Mouse (Mus musculus) midbrain, embryonic 16.5 days (tissue): Measurements from ENCODE around the gene Vwc2l. TPM values are rescaled to one million over a fixed set of nuclear protein-coding genes. Genes with fewer than 3 reads are reported as not detected.

ENCODE experiments used
- ATAC-seq: fragments of 200-750 bp; cut with Nextera tagmentation; 2 replicates; pipeline ENCODE4 v1.8.0; 2017; ENCODE audit warnings: moderate TSS enrichment
- H3K27ac ChIP-seq: fragments of 300-500 bp; sonication (generic); 2 replicates; pipeline ENCODE4 v1.5.1; 2014; ENCODE audit warnings: mild to moderate bottlenecking, low read length, mixed read lengths
- H3K27me3 ChIP-seq: fragments of 300-500 bp; sonication (generic); 2 replicates; pipeline ENCODE4 v1.6.1; 2014; ENCODE audit warnings: low read depth, low read length, mixed read lengths; ENCODE audit not compliant: control insufficient read depth, insufficient read depth
- H3K36me3 ChIP-seq: fragments of 300-500 bp; sonication (generic); 2 replicates; pipeline ENCODE4 v1.6.1; 2014; ENCODE audit warnings: mild to moderate bottlenecking, low read length, moderate library complexity, mixed read lengths; ENCODE audit not compliant: control insufficient read depth, insufficient read depth
- H3K4me1 ChIP-seq: fragments of 300-500 bp; sonication (generic); 2 replicates; pipeline ENCODE4 v1.6.1; 2014; ENCODE audit warnings: mild to moderate bottlenecking, low read length, mixed read lengths; ENCODE audit not compliant: control insufficient read depth, insufficient read depth
- H3K4me2 ChIP-seq: fragments of 300-500 bp; sonication (generic); 2 replicates; pipeline ENCODE4 v1.6.1; 2014; ENCODE audit warnings: mild to moderate bottlenecking, low read length, mixed read lengths
- H3K4me3 ChIP-seq: fragments of 300-500 bp; sonication (generic); 2 replicates; pipeline ENCODE4 v1.5.1; 2014; ENCODE audit warnings: low read depth, mild to moderate bottlenecking, low read length, moderate library complexity, mixed read lengths
- H3K9ac ChIP-seq: fragments of 300-500 bp; sonication (generic); 2 replicates; pipeline ENCODE4 v1.6.1; 2014; ENCODE audit warnings: low read depth, low read length, mixed read lengths
- H3K9me3 ChIP-seq: fragments of 300-500 bp; sonication (generic); replicated peaks from 2 replicates; pipeline ENCODE4 v1.6.1; 2014; ENCODE audit warnings: mild to moderate bottlenecking, low read length, mixed read lengths; ENCODE audit not compliant: control insufficient read depth, poor library complexity, severe bottlenecking
- WGBS: fragments of 180-500 bp; shearing (Covaris S2); extraction: QIAGEN DNeasy Blood & Tissue Kit; methylation state at CpG from one replicate; pipeline ENCODE4 v1.1.7; 2014; 5-methylcytosine and 5-hydroxymethylcytosine counted together
- polyA plus RNA-seq: library from polyadenylated mRNA; unstranded; fragments of >200 nt; fragmentation: Nextera tagmentation; extraction: Ambion mirVana; gene quantifications from 2 replicates; pipeline ENCODE4 v1.2.1, GENCODE M21; 2015

Gene Vwc2l
- polyA plus RNA-seq, 1 experiment from 2014 or later, result 14.2 TPM

DNA sequence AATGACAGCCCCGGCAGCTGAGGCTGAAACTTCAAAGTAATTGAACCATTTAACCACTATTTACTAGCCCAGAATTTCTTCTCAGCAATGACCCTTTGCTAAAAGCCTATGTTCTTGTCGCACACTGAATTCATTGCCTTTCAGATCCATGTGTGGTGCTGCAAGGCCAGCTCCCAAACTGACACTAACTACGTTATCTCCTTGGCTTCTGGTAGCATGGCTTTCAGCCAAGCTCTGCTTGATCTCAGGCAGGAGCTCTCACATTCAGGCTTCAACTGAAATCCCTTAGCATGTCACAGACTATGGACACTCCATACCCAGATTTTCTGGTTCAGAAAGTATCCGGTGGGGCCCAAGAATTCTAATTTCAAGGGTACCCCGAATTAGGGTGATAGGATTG lies 140.6 kb downstream of the Vwc2l start:
- Histone ChIP-seq H3K4me1 (no peaks in the 10 kb centered on the region), H3K9me3 (no peaks in the 10 kb centered on the region), H3K27ac (no peak overlapping the region), H3K27me3 (no peaks in the 10 kb centered on the region), H3K4me3 (no peak overlapping the region), H3K9ac (no peak overlapping the region), H3K4me2 (no peak overlapping the region), H3K36me3 (no peaks in the 10 kb centered on the region)
- ATAC-seq, result no peak
- 70% methylated on average over 5 of the region's 5 CpGs for WGBS

DNA sequence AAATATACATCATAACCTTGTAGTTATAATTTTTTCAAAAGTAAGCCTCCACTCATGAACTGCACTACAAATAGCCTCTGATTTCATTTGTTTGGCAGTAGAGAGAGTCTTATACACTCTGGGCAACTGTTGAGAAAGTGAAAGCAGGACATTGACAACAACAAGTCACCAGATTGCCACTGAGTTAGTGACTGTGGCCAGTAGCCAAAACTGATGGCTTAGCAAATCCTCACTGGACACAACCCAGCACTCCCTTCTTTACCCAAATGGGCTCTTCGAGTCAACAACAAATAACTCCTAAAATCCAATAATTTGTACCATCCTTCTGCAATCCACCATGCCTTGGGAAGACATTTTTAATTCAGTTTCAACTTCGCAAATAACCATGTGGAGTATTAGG lies 155.0 kb downstream of the Vwc2l start:
- 94% methylated on average over 2 of the region's 2 CpGs for WGBS
- H3K4me3 ChIP-seq, result no peak overlapping the region

DNA sequence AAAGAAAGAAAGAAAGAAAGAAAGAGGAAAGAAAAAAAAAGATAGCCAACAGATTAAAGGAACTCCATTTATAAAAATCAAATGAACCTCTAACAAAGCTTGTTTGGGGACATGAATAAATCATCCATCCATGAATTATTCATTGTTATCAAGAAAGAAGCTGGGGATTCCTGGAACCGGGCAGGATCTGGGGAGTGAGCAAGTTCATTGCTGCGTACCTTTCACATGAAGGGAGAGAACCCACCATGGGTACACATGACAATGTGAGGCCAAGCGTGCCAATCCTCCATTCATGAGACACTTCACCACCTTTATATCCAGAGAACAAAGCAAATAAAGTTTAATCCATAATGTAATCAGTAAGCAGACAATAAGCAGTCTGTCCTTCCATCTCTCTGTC lies 155.8 kb downstream of the Vwc2l start:
- Histone ChIP-seq H3K4me1 (peaks cover 5% of the 10 kb centered on the region), H3K27me3 (no peaks in the 10 kb centered on the region), H3K4me2 (no peak overlapping the region), H3K4me3 (no peak overlapping the region), H3K27ac (no peak overlapping the region), H3K36me3 (no peaks in the 10 kb centered on the region), H3K9me3 (no peaks in the 10 kb centered on the region), H3K9ac (no peak overlapping the region)
- WGBS, result 22% methylated on average over 3 of the region's 3 CpGs
- peak; percentile 51; the same call in 1 of the 2 replicates for ATAC-seq

More for the DNA sequence above, 155.0 kb downstream of the Vwc2l start:
- Histone ChIP-seq H3K27me3 (no peaks in the 10 kb centered on the region), H3K36me3 (no peaks in the 10 kb centered on the region), H3K9me3 (no peaks in the 10 kb centered on the region), H3K4me1 (peaks cover 5% of the 10 kb centered on the region), H3K27ac (no peak overlapping the region), H3K9ac (no peak overlapping the region), H3K4me2 (no peak overlapping the region)
- ATAC-seq, result no peak

DNA sequence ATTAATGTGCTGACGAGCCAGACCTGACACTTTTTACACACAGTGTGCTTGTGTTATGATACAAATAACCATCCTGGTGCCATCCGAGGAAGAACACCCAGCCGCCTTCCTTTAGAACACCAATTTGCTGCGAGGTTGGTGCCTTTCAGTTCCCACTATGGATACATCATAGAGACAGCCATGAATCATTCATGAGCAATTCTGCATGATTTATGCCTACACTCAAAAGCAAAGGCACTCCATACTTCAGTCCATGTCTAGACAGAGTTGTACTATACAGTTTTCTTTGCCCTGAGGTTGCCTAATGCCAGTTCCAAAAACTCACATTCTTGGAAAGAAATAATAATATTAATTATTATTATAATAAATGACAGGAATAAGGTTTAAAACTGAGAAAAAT lies 158.6 kb downstream of the Vwc2l start:
- ATAC-seq, result peak; percentile 84
- Histone ChIP-seq H3K4me1 (peaks cover 5% of the 10 kb centered on the region), H3K27ac (no peak overlapping the region), H3K36me3 (no peaks in the 10 kb centered on the region), H3K4me3 (no peak overlapping the region), H3K9me3 (no peaks in the 10 kb centered on the region), H3K27me3 (no peaks in the 10 kb centered on the region), H3K4me2 (no peak overlapping the region), H3K9ac (no peak overlapping the region)
- WGBS, result 33% methylated on average over 4 of the region's 4 CpGs

DNA sequence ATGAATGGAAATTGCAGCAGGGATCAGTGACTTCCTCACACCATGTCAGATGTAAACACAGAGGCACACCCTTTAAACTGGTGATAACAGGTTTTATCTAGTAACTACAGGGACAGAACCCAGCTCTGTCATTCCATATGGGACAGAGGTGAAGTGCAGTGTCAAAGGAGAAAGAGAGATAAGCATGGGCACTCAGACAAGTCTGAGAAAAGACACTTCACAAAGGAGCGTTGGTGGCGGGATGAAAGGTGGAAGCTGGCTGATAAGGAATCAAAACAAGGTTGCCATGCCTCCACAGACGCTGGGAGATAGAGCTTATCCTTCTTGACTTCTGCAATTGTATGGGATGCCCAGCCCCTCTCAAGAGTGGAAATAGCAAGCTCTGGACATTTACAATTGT lies 176.8 kb downstream of the Vwc2l start:
- WGBS, result 56% methylated on average over 3 of the region's 3 CpGs
- H3K4me3 ChIP-seq, result no peak overlapping the region
- H3K9me3 ChIP-seq, result no peaks in the 10 kb centered on the region
- H3K9ac ChIP-seq, result no peak overlapping the region
- H3K36me3 ChIP-seq, result no peaks in the 10 kb centered on the region
- no peak for ATAC-seq
- no peak overlapping the region for H3K4me2 ChIP-seq
- no peak overlapping the region for H3K27ac ChIP-seq
- no peaks in the 10 kb centered on the region for H3K27me3 ChIP-seq
- H3K4me1 ChIP-seq, result no peaks in the 10 kb centered on the region

- Histone ChIP-seq H3K4me2 (no peak overlapping the region), H3K9ac (no peak overlapping the region), H3K9me3 (no peaks in the 10 kb centered on the region), H3K36me3 (no peaks in the 10 kb centered on the region), H3K27ac (no peak overlapping the region), H3K4me3 (no peak overlapping the region), H3K27me3 (no peaks in the 10 kb centered on the region), H3K4me1 (no peaks in the 10 kb centered on the region)
- ATAC-seq, result no peak
- 93% methylated on average over 2 of the region's 2 CpGs for WGBS
Observed at GRCm38 (mm10) chr1:70907366-70907765, 181.9 kb downstream of the Vwc2l start.

DNA sequence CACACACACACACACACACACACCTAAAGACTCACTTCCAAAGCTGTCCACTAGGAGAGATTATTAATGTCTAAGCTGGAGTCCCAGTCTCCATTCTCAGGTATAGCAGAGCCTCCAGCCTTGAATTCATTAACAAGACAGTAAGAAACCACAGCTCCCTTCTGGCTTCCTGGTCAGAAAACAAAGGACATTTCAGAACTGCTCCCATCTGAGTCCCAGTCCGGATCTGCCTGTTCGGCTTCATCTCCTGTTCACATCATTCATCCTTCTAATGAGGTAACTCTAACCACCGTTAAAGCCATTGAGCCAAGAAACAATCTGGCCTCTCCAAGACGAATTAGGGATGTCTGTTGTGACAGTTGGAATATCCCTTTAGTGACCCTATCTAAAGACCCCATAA lies 185.7 kb downstream of the Vwc2l start:
- ATAC-seq, result no peak
- Histone ChIP-seq H3K9me3 (no peaks in the 10 kb centered on the region), H3K9ac (no peak overlapping the region), H3K27ac (no peak overlapping the region), H3K4me3 (no peak overlapping the region), H3K4me2 (no peak overlapping the region), H3K27me3 (no peaks in the 10 kb centered on the region), H3K36me3 (no peaks in the 10 kb centered on the region), H3K4me1 (peaks cover 1% of the 10 kb centered on the region; the same call in 1 of the 2 replicates)
- WGBS, result 75% methylated on average over 4 of the region's 4 CpGs

DNA sequence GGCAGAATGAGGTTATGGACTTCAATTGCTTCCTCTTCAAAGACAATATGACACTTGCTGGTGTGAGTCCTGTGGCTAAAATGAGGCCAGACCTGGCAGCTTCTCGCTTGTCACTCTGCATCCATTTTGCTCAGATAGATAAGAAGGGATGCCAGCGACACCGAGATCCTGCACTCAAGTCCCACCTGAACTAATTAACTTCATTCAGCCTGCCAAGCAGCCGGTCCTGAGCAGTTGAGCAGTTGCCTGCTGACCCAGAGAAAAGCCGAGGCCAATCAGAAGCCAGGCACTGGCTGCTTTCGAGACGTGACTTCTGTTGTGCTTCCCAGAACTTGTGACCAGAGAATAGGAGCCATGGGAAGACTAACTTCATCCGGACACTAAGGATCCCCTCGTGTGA lies 187.6 kb downstream of the Vwc2l start:
- Histone ChIP-seq H3K27ac (no peak overlapping the region), H3K9me3 (no peaks in the 10 kb centered on the region), H3K4me3 (no peak overlapping the region), H3K4me1 (peaks cover 2% of the 10 kb centered on the region; the same call in 1 of the 2 replicates), H3K36me3 (no peaks in the 10 kb centered on the region), H3K9ac (no peak overlapping the region), H3K4me2 (no peak overlapping the region), H3K27me3 (no peaks in the 10 kb centered on the region)
- ATAC-seq, result no peak
- WGBS, result 54% methylated on average over 9 of the region's 9 CpGs

DNA sequence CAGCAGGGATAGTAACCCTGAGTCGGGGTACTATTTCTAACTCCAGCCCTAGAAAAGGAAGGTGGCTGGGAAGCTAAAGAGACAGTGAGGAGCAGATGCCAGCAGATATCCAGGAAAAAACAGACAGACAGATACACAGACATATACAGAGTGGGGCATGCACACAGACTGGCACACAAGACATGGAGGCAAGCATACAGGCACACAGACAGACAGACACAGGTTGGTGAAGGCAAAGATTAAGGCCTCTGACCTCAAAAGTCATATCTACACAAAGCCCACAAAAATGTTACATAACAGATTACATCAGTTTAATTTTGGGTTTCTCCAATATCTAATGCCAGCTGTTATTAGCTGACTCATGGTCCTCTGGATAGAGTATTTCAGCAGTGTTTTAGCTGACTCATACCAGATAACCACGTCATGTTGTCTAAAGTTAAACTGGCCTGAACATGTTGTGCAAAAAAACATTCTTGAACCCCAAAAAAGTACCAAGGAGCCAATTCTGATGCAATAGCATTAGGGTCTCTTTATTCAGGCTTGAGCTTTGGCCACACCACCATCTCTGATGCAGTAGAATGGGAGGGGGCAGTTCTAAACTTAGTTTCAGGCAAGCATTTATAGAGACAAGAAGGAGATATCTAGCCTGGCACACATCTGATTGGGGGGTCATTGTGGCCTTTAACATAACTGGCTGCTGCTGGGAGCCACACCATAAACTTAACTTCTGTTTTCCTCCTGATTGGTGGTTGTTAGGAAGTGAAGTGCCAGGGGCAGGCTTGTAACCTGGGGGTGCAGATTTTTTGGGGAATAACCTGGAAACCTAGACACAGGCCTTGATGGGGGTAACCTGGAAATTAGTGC lies 192.9 kb downstream of the Vwc2l start:
- H3K9ac ChIP-seq, result no peak overlapping the region
- H3K27me3 ChIP-seq, result no peaks in the 10 kb centered on the region
- H3K4me2 ChIP-seq, result no peak overlapping the region
- no peak overlapping the region for H3K4me3 ChIP-seq
- WGBS, result 91% methylated on average over 2 of the region's 2 CpGs
- H3K9me3 ChIP-seq, result no peaks in the 10 kb centered on the region
- peaks cover 2% of the 10 kb centered on the region; the same call in 1 of the 2 replicates for H3K4me1 ChIP-seq
- H3K36me3 ChIP-seq, result no peaks in the 10 kb centered on the region
- H3K27ac ChIP-seq, result no peak overlapping the region
- ATAC-seq, result no peak
